Mouse (Mus musculus): ENCODE data around the gene Slc11a1. TPM values are rescaled to one million over a fixed set of nuclear protein-coding genes. Genes with fewer than 3 reads are reported as not detected.
"Not testable (repeated sequence)": the region's sequence is repeated elsewhere in the genome, so short reads cannot be mapped to it uniquely, and the experiment has no call there.

Gene Slc11a1
- polyA plus RNA-seq, 2 experiments: 8.7 to 9.2 TPM

GRCm38 (mm10) chr1:74338013-74338412 lies 37.0 kb upstream of the Slc11a1 start:
- no peak overlapping the region for H3K27ac ChIP-seq
- ATAC-seq (ENCODE audit: insufficient read depth) (no peak), DNase-seq (ENCODE audit: low read depth in 3 of 3, low spot score in 3 of 3) (no peak)
- H3K4me1 ChIP-seq (replicated peaks; ENCODE audit: control insufficient read depth in 2 of 2, insufficient read depth in 2 of 2, low read length in 1 of 2): peaks cover 0 to 3% of the 10 kb centered on the region in 2 experiments; a peak in 2 of 4 replicates
- TF ChIP-seq CTCF (IDR thresholded peaks at IDR 0.05; ENCODE audit: low read depth): no peak
- no peak overlapping the region for H3K9ac ChIP-seq (replicated peaks)
- H3K9me3 ChIP-seq (ENCODE audit: control insufficient read depth, low read length): no peaks in the 10 kb centered on the region
- WGBS (ENCODE audit: insufficient replicate concordance): 70% methylated on average over 5 of the region's 5 CpGs
- no peak overlapping the region for H3K4me3 ChIP-seq (ENCODE audit: insufficient read depth in 1 of 2, low read depth in 2 of 2, low read length in 2 of 2)
- H3K27me3 ChIP-seq (ENCODE audit: control insufficient read depth, insufficient read depth, low read length): no peaks in the 10 kb centered on the region
- no peaks in the 10 kb centered on the region for H3K36me3 ChIP-seq (replicated peaks; ENCODE audit: control insufficient read depth, insufficient read depth, low read depth)
- no peak overlapping the region for H3K4me2 ChIP-seq (ENCODE audit: low read depth)

GRCm38 (mm10) chr1:74338626-74339025 lies 36.4 kb upstream of the Slc11a1 start:
- Histone ChIP-seq H3K4me2 (ENCODE audit: low read depth) (no peak overlapping the region), H3K36me3 (replicated peaks; ENCODE audit: control insufficient read depth, insufficient read depth, low read depth) (no peaks in the 10 kb centered on the region), H3K27ac (no peak overlapping the region), H3K27me3 (ENCODE audit: control insufficient read depth, insufficient read depth, low read length) (no peaks in the 10 kb centered on the region), H3K9me3 (ENCODE audit: control insufficient read depth, low read length) (no peaks in the 10 kb centered on the region), H3K4me3 (ENCODE audit: insufficient read depth in 1 of 2, low read depth in 2 of 2, low read length in 2 of 2) (no peak overlapping the region), H3K4me1 (replicated peaks; ENCODE audit: control insufficient read depth in 2 of 2, insufficient read depth in 2 of 2, low read length in 1 of 2) (peaks cover 0 to 3% of the 10 kb centered on the region in 2 experiments; a peak in 1 of 4 replicates), H3K9ac (replicated peaks) (no peak overlapping the region)
- ATAC-seq (ENCODE audit: insufficient read depth) (no peak), DNase-seq (ENCODE audit: low read depth in 3 of 3, low spot score in 3 of 3) (no peak)
- no peak for TF ChIP-seq EP300 (IDR thresholded peaks at IDR 0.05; ENCODE audit: low read depth)
- WGBS (ENCODE audit: insufficient replicate concordance): 55% methylated on average over 4 of the region's 4 CpGs

- no peak for TF ChIP-seq CTCF (IDR thresholded peaks at IDR 0.05; ENCODE audit: low read depth)
- no peak for TF ChIP-seq EP300 (IDR thresholded peaks at IDR 0.05; ENCODE audit: low read depth)
- DNase-seq (ENCODE audit: low read depth in 3 of 3, low spot score in 3 of 3) (no peak), ATAC-seq (ENCODE audit: insufficient read depth) (no peak)
- no peak overlapping the region for H3K4me3 ChIP-seq (ENCODE audit: insufficient read depth in 1 of 2, low read depth in 2 of 2, low read length in 2 of 2)
- no peak overlapping the region for H3K4me2 ChIP-seq (ENCODE audit: low read depth)
- peaks cover 0 to 3% of the 10 kb centered on the region in 2 experiments; a peak in 1 of 4 replicates for H3K4me1 ChIP-seq (replicated peaks; ENCODE audit: control insufficient read depth in 2 of 2, insufficient read depth in 2 of 2, low read length in 1 of 2)
- 79% methylated on average over 9 of the region's 9 CpGs for WGBS (ENCODE audit: insufficient replicate concordance)
- no peaks in the 10 kb centered on the region for H3K9me3 ChIP-seq (ENCODE audit: control insufficient read depth, low read length)
- no peaks in the 10 kb centered on the region for H3K27me3 ChIP-seq (ENCODE audit: control insufficient read depth, insufficient read depth, low read length)
- H3K9ac ChIP-seq (replicated peaks): no peak overlapping the region
- no peak overlapping the region for H3K27ac ChIP-seq
- no peaks in the 10 kb centered on the region for H3K36me3 ChIP-seq (replicated peaks; ENCODE audit: control insufficient read depth, insufficient read depth, low read depth)
Measured at GRCm38 (mm10) chr1:74339917-74340316, 35.1 kb upstream of the Slc11a1 start.

GRCm38 (mm10) chr1:74340361-74340764 lies 34.6 kb upstream of the Slc11a1 start:
- no peak overlapping the region for H3K4me2 ChIP-seq (ENCODE audit: low read depth)
- 82% methylated on average over 6 of the region's 6 CpGs for WGBS (ENCODE audit: insufficient replicate concordance)
- TF ChIP-seq EP300 (IDR thresholded peaks at IDR 0.05; ENCODE audit: low read depth) (no peak), CTCF (IDR thresholded peaks at IDR 0.05; ENCODE audit: low read depth) (no peak)
- no peaks in the 10 kb centered on the region for H3K27me3 ChIP-seq (ENCODE audit: control insufficient read depth, insufficient read depth, low read length)
- H3K36me3 ChIP-seq (replicated peaks; ENCODE audit: control insufficient read depth, insufficient read depth, low read depth): no peaks in the 10 kb centered on the region
- 0 out of 2 replicates have a peak, but pooled peaks have one; percentile 35 for ATAC-seq (ENCODE audit: insufficient read depth)
- H3K4me3 ChIP-seq (ENCODE audit: insufficient read depth in 1 of 2, low read depth in 2 of 2, low read length in 2 of 2): no peak overlapping the region
- no peak overlapping the region for H3K27ac ChIP-seq
- DNase-seq (ENCODE audit: low read depth in 3 of 3, low spot score in 3 of 3): no peak
- H3K9me3 ChIP-seq (ENCODE audit: control insufficient read depth, low read length): no peaks in the 10 kb centered on the region
- H3K9ac ChIP-seq (replicated peaks): no peak overlapping the region
- peaks cover 0 to 3% of the 10 kb centered on the region in 2 experiments; a peak in 1 of 4 replicates for H3K4me1 ChIP-seq (replicated peaks; ENCODE audit: control insufficient read depth in 2 of 2, insufficient read depth in 2 of 2, low read length in 1 of 2)

GRCm38 (mm10) chr1:74340992-74341391 lies 34.0 kb upstream of the Slc11a1 start:
- not testable (repeated sequence) for H3K4me2 ChIP-seq (ENCODE audit: low read depth); H3K4me1 ChIP-seq (replicated peaks; ENCODE audit: control insufficient read depth in 2 of 2, insufficient read depth in 2 of 2, low read length in 1 of 2); H3K9me3 ChIP-seq (ENCODE audit: control insufficient read depth, low read length); DNase-seq (ENCODE audit: low read depth in 3 of 3, low spot score in 3 of 3); H3K36me3 ChIP-seq (replicated peaks; ENCODE audit: control insufficient read depth, insufficient read depth, low read depth); H3K9ac ChIP-seq (replicated peaks); H3K4me3 ChIP-seq (ENCODE audit: insufficient read depth in 1 of 2, low read depth in 2 of 2, low read length in 2 of 2); H3K27ac ChIP-seq; H3K27me3 ChIP-seq (ENCODE audit: control insufficient read depth, insufficient read depth, low read length); ATAC-seq (ENCODE audit: insufficient read depth)
- 81% methylated on average over 4 of the region's 4 CpGs for WGBS (ENCODE audit: insufficient replicate concordance)
